Mouse (Mus musculus) stomach, postnatal 0 days (tissue): ENCODE data around the gene Gsg1.

Source experiments
- CTCF ChIP-seq: IDR thresholded peaks from 2 replicates; pipeline ENCODE4 v1.5.1; 2016; ENCODE audit warnings: antibody characterized with exemption, low read depth, mild to moderate bottlenecking, moderate library complexity
- EP300 ChIP-seq: optimal IDR thresholded peaks from 2 replicates; pipeline ENCODE3; 2016; ENCODE audit warnings: antibody characterized with exemption

GRCm38 (mm10) chr6:135206909-135207308, 47.2 kb downstream of the Gsg1 start:
- no peak for TF ChIP-seq CTCF
- TF ChIP-seq EP300, result no peak
